Mouse (Mus musculus) heart, adult 10 weeks (tissue): ENCODE results near the gene Tmem136. TPM values are rescaled to one million over a fixed set of nuclear protein-coding genes. Genes with fewer than 3 reads are reported as not detected.

Source experiments
- polyA plus RNA-seq: library from polyadenylated mRNA; stranded (reverse); fragments of 350-450 nt; fragmentation: Illumina TruSeq; extraction: RNeasy Lipid Tissue Mini Kit (QIAGEN cat#74804); gene quantifications from one replicate; pipeline ENCODE4 v1.2.3, GENCODE M21; 2014; ENCODE audit warnings: low read depth, low replicate concordance

Gene Tmem136
- 15.1 TPM for polyA plus RNA-seq

GRCm38 (mm10) chr9:43116134-43116996, at the start of gene Tmem136:
TSS of gene Tmem136 (minus strand) at chr9:43116570.

GRCm38 (mm10) chr9:43107187-43107517, 9.2 kb downstream of the Tmem136 start, which contains the start of gene Arhgef12:
TSS of gene Arhgef12 (minus strand) at chr9:43107239.

Other genes with a start within 250 kb of the Tmem136 start
- not detected for gene Grik4, start 172.1 kb downstream of the Tmem136 start, polyA plus RNA-seq
- 74.3 TPM for gene Arhgef12, start 9.3 kb downstream of the Tmem136 start, polyA plus RNA-seq
- 0.29 TPM for gene Pou2f3, start 93.8 kb upstream of the Tmem136 start, polyA plus RNA-seq
- 8.1 TPM for gene Oaf, start 123.3 kb upstream of the Tmem136 start, polyA plus RNA-seq
- not detected for gene Trim29, start 194.3 kb upstream of the Tmem136 start, polyA plus RNA-seq